Mouse (Mus musculus) lung, postnatal 10 days (tissue): ENCODE results near the gene Rora.
A peak's percentile ranks its signal among the peaks of the same experiment; 100 is the strongest.

Experiments
- DNase-seq: peaks from one replicate; pipeline ENCODE4 v3.0.0; 2021

Gene Rora

DNA sequence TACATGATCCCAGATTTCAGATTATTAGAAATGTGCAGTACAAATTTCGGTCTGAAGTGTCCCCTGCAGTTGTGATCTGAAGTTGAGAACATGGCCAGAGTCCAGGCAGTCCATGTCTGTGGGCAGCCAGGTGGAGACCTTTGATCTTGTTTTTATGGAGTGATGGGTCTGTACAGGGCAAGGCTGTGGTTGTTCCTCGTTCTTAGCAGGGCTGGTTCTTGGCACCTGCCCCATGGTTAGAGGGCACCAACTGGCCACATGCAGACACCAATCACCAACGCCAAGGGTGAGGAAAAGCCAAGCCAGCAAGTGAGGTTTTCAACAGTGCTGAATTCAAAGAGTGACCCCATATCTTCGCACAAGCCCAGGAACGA, 456.7 kb downstream of the Rora start:
- DNase-seq: no peak

DNA sequence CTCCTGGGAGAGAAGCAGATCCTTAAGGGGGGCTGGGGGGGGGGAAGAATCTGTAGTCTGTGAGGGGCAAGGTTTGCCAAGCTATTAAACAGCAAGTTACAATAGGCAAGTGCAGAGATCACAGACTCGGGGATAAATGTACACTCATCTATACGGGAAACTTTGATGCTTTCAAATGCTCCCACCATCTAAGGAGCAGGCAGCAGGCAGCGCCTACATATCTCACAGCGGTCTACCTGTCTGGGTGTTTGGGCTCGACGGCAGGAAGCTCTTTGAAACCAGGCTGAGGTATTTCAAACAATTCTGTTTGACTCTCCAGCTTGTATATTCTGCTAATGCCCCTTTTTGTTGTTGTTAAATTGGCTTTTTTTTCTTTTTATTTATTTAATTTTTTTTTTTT, 457.1 kb downstream of the Rora start:
- DNase-seq: no peak

DNA sequence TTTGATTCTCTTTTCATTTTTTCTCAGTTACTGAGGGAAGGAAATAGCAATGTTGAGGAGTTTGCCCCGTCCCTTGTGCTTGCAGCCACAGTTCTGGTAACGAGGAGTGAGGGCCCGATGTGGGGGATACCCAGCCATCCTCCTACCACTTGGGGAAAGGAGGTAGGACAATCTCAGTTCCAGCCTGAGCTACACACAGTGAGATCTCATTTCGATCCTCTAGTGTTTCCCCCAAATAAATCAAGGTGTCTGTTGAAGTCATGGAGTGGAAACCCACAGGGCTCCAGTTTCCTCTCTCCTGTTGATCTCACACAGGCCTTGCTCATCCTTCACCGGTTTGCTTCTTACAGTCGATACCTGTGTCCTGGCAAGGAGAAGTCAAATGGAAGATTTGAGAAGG, 458.0 kb downstream of the Rora start:
- no peak for DNase-seq

DNA sequence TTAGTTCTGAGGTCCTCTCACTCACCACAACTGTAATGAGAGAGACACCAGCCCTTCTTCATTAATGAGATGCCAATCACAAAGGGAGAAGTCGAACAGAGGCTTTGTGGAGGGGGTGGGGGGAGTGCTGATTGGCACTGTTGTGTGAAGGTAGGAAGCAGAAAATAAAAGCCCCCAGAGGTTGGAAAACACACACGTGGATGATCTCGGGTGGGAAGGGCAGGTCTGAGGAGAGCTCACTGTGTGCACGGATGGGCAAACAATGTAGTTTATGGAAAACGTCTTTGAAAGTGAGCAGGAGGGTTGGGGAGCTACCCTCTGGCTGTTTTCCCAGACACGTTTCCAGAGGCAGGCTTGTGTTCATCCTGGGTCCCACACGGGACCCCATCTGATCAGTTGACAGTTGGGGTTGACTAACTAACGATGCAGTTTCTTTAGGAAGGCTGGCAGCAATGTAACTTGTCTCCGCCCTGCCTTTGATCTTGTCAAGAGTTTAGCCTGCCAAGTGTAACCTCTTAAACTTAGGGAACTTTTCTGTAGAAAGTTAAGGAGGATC, 460.9 kb downstream of the Rora start:
- DNase-seq: no peak

DNA sequence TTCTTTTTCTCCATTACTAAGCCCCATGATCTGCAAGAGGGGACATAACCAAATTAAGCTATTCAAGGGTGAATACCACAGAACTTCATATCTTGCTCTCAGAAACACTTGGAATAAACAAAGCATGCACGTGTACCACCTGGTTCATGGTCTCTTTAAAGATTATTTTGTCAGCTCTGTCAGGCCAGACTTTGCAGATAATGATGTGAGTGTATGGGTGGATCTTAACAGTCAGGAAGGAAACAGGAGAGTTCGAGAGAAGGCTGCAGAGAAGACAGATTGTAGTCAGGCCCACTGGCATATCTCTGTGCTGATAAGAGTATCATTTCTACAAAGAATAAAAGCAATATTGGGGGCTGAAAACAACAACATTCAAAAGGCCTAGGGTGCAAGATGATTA, 463.2 kb downstream of the Rora start:
- no peak for DNase-seq

DNA sequence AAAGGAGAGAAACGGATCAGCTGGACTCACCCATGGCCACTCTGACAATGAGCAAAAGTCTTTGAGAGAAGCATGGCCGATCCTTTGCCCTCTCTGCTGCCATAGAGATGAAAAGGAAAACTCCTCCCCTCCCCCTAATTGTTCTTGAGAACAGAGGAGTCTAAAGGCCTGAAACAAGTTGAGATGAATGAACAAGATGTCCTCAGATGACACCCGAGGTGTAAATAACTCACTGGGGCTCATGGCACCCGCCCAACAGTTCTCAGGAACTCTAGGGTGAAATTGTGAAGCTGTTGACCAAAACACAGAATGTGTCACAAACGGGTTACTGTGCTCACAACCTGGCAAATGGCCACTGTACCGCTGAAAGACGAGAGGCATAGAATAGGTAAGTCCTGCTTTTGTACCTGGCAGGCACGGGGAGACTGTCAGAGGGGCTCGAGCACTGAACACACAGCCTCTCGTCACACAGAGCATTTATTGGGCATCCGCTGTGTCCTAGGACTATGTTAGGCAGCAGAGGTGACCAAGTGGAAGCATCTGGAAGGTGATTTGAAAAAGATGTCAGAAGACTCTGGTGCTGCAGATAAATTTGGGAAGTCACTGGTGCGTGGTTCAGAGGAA, 467.6 kb downstream of the Rora start:
- DNase-seq: peak; percentile 17

DNA sequence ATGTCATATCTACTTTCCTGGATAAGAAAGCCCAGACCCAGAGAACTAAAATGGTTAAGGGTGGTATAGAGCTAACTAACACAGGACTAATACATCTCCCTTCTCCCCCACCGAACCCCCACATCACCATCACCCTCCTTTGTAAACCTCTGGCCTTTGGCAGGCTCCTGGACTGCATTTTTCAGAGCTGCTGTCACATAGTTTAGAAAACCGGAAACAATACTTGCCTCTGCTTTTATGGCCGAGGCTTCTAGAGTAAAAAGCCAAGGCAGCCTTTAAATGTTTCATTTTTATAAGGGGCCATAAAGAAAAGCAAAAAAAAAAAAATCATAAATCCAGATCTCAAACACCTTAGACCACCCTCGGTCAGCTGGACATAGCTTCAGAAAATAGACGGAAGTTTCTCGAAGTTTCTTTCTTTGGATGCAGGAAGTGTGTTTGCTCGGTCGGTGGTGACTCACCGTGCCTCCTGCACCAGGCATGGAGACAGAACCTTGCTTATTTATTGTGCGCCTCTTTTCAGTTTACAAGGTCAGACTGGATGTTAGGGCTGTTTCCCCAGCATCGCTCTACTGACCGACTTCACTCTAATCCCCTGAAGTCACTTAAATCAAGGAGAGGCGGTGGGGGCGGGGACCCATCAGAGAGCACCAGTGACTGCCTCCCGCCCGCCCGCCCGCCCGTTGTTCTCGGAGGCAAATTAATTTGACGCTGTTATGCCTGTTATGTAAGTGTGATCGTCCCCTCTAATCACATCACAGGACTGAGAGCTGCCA, 471.6 kb downstream of the Rora start:
- peak; percentile 66 for DNase-seq

DNA sequence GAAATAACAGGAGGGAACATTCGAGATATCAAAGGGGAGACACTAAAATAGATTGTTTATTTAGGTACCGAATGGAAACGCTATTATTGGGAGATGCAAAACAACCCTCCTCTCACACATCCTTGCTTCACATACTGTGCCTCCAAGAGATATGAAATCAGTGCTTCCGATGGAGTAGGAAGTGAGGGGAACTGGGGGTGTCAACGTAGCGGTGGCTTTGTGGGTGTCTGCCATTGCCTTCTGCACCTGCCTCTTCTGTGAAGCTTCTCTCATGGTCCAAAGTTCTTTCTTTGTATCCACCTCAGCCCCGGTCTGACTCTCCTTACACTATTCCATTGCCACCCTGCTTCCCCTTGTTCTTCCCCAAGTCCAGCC, 472.2 kb downstream of the Rora start:
- no peak for DNase-seq

DNA sequence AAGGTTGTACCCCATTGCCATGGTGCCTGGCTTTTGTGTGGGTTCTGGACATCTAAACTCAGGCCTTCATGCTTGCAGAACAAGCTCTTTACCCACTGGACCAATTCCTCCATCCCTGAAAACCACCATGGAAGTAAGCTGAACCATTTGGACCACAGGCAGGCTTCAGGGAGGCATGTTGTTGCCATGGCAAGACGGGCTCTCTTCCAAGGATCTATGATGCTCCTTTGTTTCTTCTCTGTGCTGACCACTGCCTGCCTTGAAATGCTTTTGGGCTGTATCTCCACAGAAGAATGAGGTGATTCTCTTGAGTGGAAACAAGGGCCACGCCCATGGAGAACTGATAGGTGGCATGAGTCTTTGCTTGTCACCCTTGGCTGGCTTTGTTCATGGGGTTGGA, 473.0 kb downstream of the Rora start:
- DNase-seq: no peak

DNA sequence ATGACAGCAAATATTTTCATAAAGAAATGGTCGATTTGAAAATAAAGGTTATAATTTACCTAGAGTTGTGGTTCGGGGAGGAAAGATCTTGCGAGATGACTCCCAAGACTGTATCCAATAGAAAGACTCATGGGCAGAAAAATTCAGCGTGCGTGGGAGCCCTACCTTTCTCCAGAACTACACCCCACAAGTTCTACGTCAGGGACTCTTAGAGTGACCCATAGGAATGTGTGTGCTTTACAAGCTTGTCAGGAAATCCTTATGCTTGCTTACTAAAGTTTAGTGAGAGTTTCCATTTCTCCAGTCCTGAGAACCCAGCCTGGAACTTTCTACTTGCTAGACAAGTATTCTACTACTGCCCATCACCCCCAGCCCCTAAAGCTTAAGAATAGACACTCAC, 474.7 kb downstream of the Rora start:
- DNase-seq: no peak

DNA sequence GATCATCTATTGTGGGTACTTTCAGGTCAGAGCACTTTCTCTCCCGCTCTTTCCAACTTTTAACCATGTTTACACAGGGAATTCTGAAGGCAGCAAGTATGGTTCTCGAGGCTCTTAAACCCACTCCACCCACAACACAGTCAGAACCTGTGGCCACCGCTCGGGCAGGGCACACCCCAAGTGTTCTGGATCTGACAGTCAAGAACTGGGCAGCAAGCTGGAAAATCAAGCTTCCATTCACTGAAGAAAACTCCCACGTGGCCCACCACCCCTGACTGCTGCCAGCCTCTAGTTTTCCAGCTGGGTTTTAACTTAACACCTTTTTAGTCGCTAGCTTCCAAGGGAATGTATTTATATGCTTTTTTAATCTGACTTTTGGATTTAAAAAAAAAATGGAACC, 479.4 kb downstream of the Rora start:
- DNase-seq: peak; percentile 29

DNA sequence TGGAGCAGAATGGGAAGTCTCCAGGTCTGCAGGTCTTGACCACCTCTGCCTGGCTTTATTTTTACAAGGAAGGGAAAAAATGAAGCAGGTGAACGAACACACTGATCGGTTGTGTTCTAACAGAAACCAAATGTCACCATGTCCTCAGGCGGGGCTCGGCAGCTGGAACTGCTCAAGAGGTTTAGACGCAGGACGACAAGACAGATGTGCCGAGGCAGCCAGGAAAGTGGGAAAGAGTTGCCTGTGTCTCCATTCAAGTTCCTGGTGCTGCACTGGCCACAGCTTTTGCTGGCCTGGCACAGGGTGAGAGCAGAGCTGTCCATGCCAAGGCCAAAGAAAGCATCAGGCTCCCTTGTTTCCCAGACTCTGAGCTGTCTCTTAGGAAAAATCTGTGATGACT, 480.1 kb downstream of the Rora start:
- peak; percentile 66 for DNase-seq

DNA sequence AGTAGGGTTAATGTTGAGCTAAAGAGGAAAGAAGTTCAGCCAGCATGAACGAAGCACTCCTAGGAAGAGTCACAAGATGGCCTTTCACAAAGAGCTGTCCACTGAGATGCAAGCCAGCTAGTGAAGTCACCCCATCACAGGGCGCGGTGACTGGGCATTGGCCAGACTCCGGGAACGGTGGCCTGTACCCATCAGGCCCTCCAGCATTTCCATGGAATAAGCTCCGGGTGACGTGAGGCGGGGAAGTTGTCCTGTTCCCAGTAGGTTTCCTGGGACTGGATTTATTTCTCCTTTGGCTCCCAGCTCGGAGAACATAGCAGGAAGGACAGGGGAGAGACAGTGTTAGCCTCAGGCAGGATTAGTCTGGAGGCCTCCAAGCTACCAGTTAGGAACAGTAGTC, 481.0 kb downstream of the Rora start:
- peak; percentile 75 for DNase-seq

DNA sequence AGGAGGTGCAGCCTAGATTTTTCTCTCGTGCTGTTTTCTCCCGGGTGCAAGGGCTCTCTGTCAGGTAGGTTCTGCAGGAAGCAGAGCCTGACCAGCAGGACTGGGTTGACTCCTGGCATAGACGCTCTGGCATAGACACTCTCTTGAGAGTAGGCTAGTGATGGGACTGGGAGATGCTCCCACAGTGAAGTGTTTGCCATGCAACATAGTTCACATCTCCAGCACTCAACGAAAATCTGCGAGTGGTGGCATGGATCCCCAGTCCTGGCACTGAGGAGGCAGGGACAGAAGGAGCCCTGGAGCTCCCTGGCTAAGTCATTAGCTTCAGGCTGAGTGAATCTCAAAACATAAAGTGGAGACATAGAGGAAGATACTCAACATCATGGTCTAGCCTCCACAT, 483.2 kb downstream of the Rora start:
- DNase-seq: no peak

DNA sequence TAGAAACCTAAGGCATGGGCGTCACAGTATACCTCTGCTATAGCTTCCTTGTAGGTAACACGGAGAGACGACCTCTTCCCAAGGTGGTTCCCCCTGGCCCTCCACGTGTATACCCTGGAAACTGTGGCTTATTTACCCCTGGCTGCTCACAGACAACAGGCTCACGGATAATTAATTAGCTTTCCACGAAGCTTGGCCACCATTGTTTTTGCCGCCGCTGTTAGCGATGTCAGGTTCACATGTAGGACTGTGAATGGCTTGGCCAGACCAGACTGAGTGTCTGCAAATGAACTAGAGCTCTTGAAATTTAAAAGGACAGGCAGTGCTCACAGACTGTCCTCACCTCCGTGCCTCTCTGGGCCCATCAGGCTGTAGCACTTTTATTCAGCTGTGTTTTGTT, 483.8 kb downstream of the Rora start:
- DNase-seq: no peak

DNA sequence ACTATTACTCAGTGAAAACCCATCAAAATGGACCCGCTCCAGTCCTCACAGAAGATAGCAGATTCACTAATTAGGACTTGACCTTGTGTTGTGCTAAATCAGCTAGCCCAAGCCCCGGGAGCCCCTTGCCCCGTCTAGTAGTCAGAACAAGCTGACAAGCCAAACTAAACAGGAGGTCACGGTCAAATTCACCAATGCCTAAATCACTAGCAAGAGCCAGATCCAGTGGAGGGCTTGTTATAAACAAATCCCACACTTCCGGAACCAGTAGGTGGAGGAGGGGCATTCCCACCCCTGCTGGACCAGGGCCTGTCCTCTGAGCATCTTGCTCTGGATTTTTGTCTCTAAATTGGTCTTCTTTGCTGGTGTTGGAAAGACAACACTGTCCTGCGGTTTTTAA, 486.6 kb downstream of the Rora start:
- DNase-seq: peak; percentile 74

DNA sequence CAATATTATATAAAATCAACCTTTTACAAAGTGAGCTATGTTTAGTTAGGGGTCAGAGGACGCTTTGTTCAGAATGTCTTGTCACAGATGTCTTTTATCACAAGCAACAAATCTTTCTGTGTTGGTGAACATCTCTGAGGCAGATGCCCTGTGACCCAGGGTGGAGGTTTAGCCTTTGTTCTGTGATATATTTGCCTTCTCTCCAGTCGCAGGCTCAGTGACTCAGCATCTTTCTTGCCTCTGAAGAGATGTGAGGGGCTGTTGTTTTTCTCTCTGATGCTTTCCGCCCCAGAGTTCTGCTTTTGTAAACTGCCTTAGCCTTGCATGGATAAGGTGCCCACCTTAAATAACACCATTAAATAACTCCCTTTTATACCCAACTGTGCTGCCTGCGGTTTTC, 488.3 kb downstream of the Rora start:
- no peak for DNase-seq

DNA sequence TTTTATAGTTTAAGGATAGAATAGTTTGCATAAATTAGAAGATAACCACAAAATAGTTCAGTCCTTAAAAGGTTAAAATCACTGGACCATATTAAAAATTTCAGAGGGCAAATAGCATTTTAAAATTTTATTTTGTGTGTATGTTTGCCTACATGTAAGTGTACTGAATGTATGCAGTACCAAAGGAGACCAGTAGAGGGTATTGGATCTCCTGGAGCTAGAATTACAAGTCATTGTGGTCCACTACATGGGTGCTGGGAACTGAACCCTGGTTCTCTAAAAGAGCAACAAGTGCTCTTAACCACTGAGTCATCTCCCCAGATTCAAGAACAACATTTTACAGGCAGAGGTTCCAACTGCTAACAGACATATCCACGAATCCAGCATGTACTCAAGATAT, 493.4 kb downstream of the Rora start:
- no peak for DNase-seq

DNA sequence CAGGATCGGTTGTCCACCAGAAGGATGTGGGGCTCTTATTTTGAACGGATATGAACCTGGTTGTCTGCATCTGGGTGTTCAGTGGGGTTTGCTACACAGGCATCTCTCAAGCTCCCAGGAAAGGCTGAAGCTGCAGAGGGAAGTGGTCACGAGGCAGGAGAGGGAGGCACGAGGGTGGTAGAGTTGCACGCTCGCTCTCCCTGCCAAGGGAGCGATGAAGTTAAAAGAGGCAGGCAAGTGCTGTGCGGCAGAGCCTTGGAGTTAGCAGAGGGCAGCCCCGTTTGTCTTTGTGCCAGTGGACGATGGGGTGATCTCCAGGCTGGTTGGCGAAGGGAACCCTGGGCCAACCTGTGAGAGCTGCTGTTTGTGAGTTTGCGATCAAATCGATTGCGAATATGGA, 496.6 kb downstream of the Rora start:
- no peak for DNase-seq

DNA sequence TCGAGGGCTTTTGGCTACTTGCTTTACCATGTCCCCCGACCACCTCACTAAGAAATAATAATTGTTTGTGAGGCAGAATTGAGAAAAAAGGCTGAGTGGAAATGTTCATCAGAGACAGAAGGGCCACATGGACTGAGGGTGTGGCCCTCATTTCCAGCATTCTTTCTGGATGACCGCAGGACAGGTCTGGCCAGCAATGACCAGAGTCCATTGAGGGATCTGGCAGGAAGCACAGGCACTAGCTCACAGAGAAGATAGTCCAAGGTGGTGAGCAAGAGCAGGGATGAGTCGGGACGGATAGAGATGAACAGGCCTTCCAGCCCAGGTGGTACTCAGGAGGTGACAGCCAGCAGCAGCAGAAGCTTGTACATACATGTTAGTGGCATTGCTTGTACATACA, 501.1 kb downstream of the Rora start:
- no peak for DNase-seq

DNA sequence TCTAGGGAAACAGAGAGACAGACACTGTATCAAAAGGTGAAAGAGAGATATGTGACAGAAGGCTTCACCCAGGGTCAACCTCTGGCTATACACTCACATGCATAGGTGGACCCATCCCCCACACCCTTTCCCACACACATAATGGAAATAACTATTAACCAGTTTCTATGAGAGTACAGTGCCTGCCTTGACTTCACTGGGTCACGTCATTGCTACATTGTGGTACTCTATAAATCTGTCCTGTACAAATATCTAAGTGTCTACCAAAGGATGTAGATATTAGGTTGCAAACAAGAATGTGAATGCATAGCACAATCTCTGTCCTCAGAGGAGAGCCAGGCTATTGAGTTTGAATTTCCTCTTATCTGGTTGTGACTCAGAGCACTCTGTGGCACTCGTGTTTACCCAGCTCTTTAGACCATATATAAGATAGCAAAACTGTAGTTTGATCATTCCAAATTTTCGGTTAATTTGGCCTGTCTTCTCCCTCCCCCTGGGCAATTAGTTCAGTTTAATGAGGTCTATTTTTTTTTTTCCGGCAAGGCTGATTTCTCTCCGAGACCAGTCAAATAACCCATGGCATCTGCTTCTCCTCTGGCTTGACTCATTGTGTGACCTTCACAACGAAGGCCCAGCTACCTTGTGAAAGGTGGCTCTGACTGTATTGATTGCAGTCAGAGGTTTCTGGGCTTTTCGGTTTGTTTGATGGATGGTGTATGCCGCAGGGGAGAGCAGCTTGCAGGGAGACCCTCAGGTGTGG, 502.4 kb downstream of the Rora start:
- no peak for DNase-seq

DNA sequence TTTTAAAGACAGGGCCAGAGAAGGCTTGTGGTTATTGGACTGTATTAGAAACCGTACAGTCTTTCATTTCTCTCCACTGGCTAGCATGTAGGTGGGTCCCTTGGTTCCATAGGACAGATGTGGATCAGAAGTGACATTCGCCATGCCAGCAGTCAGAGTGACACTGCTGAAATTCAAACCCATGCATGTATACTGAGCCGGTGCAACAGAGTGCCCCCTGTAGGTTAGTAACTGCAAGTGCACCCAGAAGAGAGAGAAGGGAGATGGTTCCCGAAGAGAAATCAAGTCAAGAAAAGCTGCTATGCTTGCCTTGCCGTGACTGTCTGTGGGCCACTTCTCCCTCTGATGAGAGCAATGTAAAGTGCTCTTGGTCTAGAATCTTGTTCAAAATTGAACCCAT, 507.2 kb downstream of the Rora start:
- no peak for DNase-seq

DNA sequence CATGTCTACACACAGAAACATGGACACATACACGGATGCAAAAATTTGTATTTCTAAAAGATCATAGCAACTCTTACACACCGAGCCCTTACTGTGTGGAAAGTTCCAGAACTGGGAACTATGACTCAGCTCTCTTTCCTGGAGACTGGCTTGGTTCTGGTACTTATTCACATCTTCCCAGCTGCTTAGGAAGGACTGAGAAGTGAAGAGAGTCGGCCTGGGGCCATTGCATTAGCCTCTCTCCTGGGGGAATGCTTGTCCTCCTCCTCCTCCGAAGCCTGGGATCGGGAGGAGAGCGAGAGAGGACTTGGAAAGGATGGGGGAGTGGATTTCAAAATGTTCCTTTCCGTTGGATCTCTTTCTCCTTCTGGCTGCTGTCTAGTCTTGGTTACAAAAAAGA, 511.1 kb downstream of the Rora start:
- peak; percentile 20 for DNase-seq
